ENCODE assay signal across 9 mouse cellular contexts in the genomic region with DNA sequence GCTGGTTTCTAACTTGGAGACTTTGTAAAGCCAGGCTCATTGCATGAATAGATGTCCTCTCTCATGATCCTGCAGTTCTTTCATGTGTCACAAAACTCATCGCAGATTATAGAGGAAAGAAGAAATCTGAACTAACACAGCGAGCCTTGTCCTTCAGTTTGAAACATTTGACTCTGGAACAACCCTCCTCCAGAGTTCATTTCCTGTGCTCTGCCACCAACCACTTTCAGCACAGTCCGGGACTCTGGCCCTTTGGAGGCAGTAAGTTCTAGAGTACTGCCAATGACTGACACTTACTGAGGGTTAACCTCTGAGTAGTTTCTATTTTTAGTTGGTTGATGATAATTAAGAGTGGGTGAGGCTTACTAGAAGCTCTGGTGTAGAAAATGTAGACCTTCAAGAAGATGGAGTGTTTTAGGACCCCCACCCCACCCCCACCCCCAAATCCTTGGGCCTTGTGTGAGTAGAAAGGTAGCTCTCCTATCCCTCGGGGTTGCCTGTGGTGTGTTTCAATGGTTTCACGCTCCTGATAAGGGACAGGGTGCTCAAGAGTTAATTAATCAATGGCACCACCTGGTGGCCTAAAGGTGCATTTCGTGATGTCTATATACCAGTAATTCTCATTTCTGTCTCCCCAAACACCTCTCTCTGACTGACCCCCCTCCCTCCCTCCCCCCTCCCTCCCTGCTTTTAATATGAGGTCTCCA. TPM values are rescaled to one million over a fixed set of nuclear protein-coding genes. Genes with fewer than 3 reads are reported as not detected.
DNase-seq lines count a peak whose midpoint lies in the region; ATAC-seq and TF ChIP-seq lines count a peak whose summit lies in the region.
"Had no signal": no experiment of that assay in that cellular context is flagged by ENCODE, and none has a peak within 500 bp of the region (broad histone marks: within the 10 kb centered on the region; RNA-seq: fewer than 3 reads in every experiment).

No protein-coding gene starts in this region.

- H3K4me1 ChIP-seq in cerebellum, adult 2 months (ENCODE audit: control insufficient read depth, insufficient read depth, low read length), result no peaks in the 10 kb centered on the region
- peaks cover 6% of the 10 kb centered on the region for H3K4me1 ChIP-seq in lung, adult 2 months (ENCODE audit: control insufficient read depth, insufficient read depth, low read length)
- H3K4me1 ChIP-seq in neural tube, embryonic 15.5 days, result no peaks in the 10 kb centered on the region; the same call in 1 of the 2 replicates

- H3K27me3 ChIP-seq in cerebellum, adult 2 months (ENCODE audit: control insufficient read depth, insufficient read depth, low read length), result no peaks in the 10 kb centered on the region
- no peaks in the 10 kb centered on the region for H3K27me3 ChIP-seq in neural tube, embryonic 15.5 days (replicated peaks)

- ATAC-seq in neural tube, embryonic 15.5 days (ENCODE audit: low FRiP score), result peak; percentile 72

- no peak overlapping the region for H3K4me3 ChIP-seq in cerebellum, adult 2 months (replicated peaks; ENCODE audit: insufficient read depth, low read depth, low read length)
- H3K4me3 ChIP-seq in lung, adult 2 months (replicated peaks; ENCODE audit: extremely low read depth, low read depth, low read length), result no peak overlapping the region
- no peak overlapping the region for H3K4me3 ChIP-seq in neural tube, embryonic 15.5 days (replicated peaks)

- no peak overlapping the region for H3K9ac ChIP-seq in neural tube, embryonic 15.5 days (replicated peaks)

- peak; percentile 66 for TF ChIP-seq CTCF in cerebellum, adult 2 months (IDR thresholded peaks at IDR 0.05; ENCODE audit: borderline replicate concordance, insufficient read depth, low read depth, low read length)
- peak; percentile 34 for TF ChIP-seq CTCF in lung, adult 2 months (IDR thresholded peaks at IDR 0.05; ENCODE audit: insufficient read depth, low read length)

- 25% methylated on average over 6 of the region's 6 CpGs for WGBS in cerebellum, adult 2 months
- WGBS in lung, adult 2 months, result 16% methylated on average over 6 of the region's 6 CpGs
- 42% methylated on average over 6 of the region's 6 CpGs for WGBS in neural tube, embryonic 15.5 days

- TF ChIP-seq POLR2A in cerebellum, adult 2 months (IDR thresholded peaks at IDR 0.05; ENCODE audit: borderline replicate concordance, insufficient read depth, low read length), result no peak
- TF ChIP-seq POLR2A in lung, adult 2 months (IDR thresholded peaks at IDR 0.05; ENCODE audit: borderline replicate concordance, extremely low read depth, low read depth, low read length), result no peak

- no peak overlapping the region for H3K27ac ChIP-seq in cerebellum, adult 2 months (ENCODE audit: insufficient read depth, low read length)
- no peak overlapping the region for H3K27ac ChIP-seq in neural tube, embryonic 15.5 days (replicated peaks)
- H3K27ac ChIP-seq: macrophage had no signal

- 0 out of 2 replicates have a peak overlapping the region, but pooled peaks have one; percentile 15 for H3K4me2 ChIP-seq in neural tube, embryonic 15.5 days

- DNase-seq in MEL-GATA-1-ER (ENCODE audit: extremely low read depth, low read depth), result peak; percentile 76
- peak; percentile 78 to 80 for DNase-seq in cerebellum, adult 2 months
- peak; percentile 79 for DNase-seq in forelimb bud, embryonic 11.5 days (ENCODE audit: low read depth, low spot score)
- DNase-seq in heart, postnatal 4 days, result peak; percentile 88
- DNase-seq in layer of hippocampus, adult 18-20 months (ENCODE audit: low spot score in 2 of 2), result peak; percentile 59 to 91
- peak; percentile 73 for DNase-seq in lung, adult 2 months
- peak; percentile 89 for DNase-seq in testis, postnatal 10 days (ENCODE audit: low spot score)

- no peaks in the 10 kb centered on the region for H3K9me3 ChIP-seq in neural tube, embryonic 15.5 days (replicated peaks)

- no peaks in the 10 kb centered on the region for H3K36me3 ChIP-seq in neural tube, embryonic 15.5 days

RNA-seq across cellular contexts. Expression of gene Nr2c1, which starts 31.8 kb away (rescaled TPM):
- polyA plus RNA-seq in cerebellum, adult 2 months (2012; rRNA removed), result 10.4 and 10.6 TPM in 2 replicates
- total RNA-seq in heart, postnatal 4 days (2021), result 10 to 100 TPM; 10.2 to 10.7 TPM
- 1 to 10 TPM; 8.1 to 8.7 TPM for total RNA-seq in layer of hippocampus, adult 18-20 months (2021)
- 3.8 and 5.2 TPM in 2 replicates for polyA plus RNA-seq in lung, adult 2 months (2012; rRNA removed)
- 6.6 and 8.4 TPM in 2 replicates for polyA plus RNA-seq in neural tube, embryonic 15.5 days (2015; fragmentation: Nextera tagmentation; extraction: Ambion mirVana)
